Mouse (Mus musculus) neutrophil, adult 5-6 weeks (primary cell): Measurements from ENCODE around the gene Vstm5. TPM values are rescaled to one million over a fixed set of nuclear protein-coding genes. Genes with fewer than 3 reads are reported as not detected.

ENCODE experiments used
- ATAC-seq: fragments of 151-379, 151-347 bp; 2 replicates; pipeline ENCODE4 v1.8.0; 2017; ENCODE audit warnings: mild to moderate bottlenecking, moderate TSS enrichment; ENCODE audit not compliant: insufficient number of reproducible peaks, poor library complexity, low FRiP score, severe bottlenecking; ENCODE audit errors: extremely low read depth
- total RNA-seq: library from RNA; stranded (forward); fragments of 200-1000 nt; gene quantifications from 2 replicates; pipeline ENCODE4 v1.2.3, GENCODE M21; 2017

The Vstm5 gene
- total RNA-seq, 1 experiment from 2014 or later = not detected

- peak; percentile 96 for ATAC-seq
Observed at GRCm38 (mm10) chr9:15305503-15306397, 66.9 kb downstream of the Vstm5 start, which contains the start of gene Taf1d. Gene Taf1d (plus strand): TSS chr9:15306214.

GRCm38 (mm10) chr9:15306398-15307119 lies 67.7 kb downstream of the Vstm5 start, which contains the start of gene 4931406C07Rik:
Gene 4931406C07Rik (minus strand): TSS chr9:15306448.
- ATAC-seq = no peak; the same call in 1 of the 2 replicates

- no peak for ATAC-seq
Observed at GRCm38 (mm10) chr9:15307257-15307656, 68.4 kb downstream of the Vstm5 start.

- no peak for ATAC-seq
Observed at GRCm38 (mm10) chr9:15308254-15308653, 69.4 kb downstream of the Vstm5 start.

Other genes starting within 250 kb of the Vstm5 start
- 10.2 and 14.1 TPM in 2 replicates for gene Panx1, start 193.6 kb upstream of the Vstm5 start, total RNA-seq
- not detected in 2 replicates for gene Hephl1, start 126.9 kb upstream of the Vstm5 start, total RNA-seq
- 37.0 and 44.6 TPM in 2 replicates for gene Med17, start 40.9 kb downstream of the Vstm5 start, total RNA-seq
- 317 and 336 TPM in 2 replicates for gene Taf1d, start 67.2 kb downstream of the Vstm5 start, total RNA-seq
- 7.2 and 7.3 TPM in 2 replicates for gene 4931406C07Rik, start 67.4 kb downstream of the Vstm5 start, total RNA-seq
- gene Cep295, start 118.7 kb downstream of the Vstm5 start, total RNA-seq = 52.1 and 57.1 TPM in 2 replicates